Mouse (Mus musculus): ENCODE measurements at regions not wholly inside any gene's neighbourhood (a gene's known extent, or its start where the extent isn't known, plus 50 kb on each side); places are given as distances from the start of the nearest gene placed in this dataset.

- Histone ChIP-seq H3K4me1 (no peaks in the 10 kb centered on the region), H3K9me3 (replicated peaks) (no peaks in the 10 kb centered on the region), H3K36me3 (no peaks in the 10 kb centered on the region), H3K27me3 (ENCODE audit: low read depth, poor library complexity, severe bottlenecking) (peaks cover 93% of the 10 kb centered on the region), H3K27ac (replicated peaks) (no peak overlapping the region), H3K4me3 (no peak overlapping the region)
- DNase-seq (ENCODE audit: low spot score), result no peak
- 95% methylated on average over 5 of the region's 5 CpGs for WGBS
These were observed 126.2 kb upstream of the Acsl4 start for GRCm38 (mm10) chrX:142516406-142517131.

GRCm38 (mm10) chrX:142517205-142517604, 126.9 kb upstream of the Acsl4 start:
- Histone ChIP-seq H3K4me1 (no peaks in the 10 kb centered on the region), H3K27ac (replicated peaks) (no peak overlapping the region), H3K36me3 (no peaks in the 10 kb centered on the region), H3K4me3 (no peak overlapping the region), H3K27me3 (ENCODE audit: low read depth, poor library complexity, severe bottlenecking) (peaks cover 87% of the 10 kb centered on the region), H3K9me3 (replicated peaks) (no peaks in the 10 kb centered on the region)
- WGBS, result 86% methylated on average over 5 of the region's 5 CpGs
- no peak for DNase-seq (ENCODE audit: low spot score)

GRCm38 (mm10) chrX:142521063-142521462, 130.7 kb upstream of the Acsl4 start:
- Histone ChIP-seq H3K27ac (replicated peaks) (no peak overlapping the region), H3K36me3 (no peaks in the 10 kb centered on the region), H3K4me1 (no peaks in the 10 kb centered on the region), H3K27me3 (ENCODE audit: low read depth, poor library complexity, severe bottlenecking) (peaks cover 57% of the 10 kb centered on the region), H3K4me3 (no peak overlapping the region), H3K9me3 (replicated peaks) (no peaks in the 10 kb centered on the region)
- WGBS, result 87% methylated on average over 4 of the region's 4 CpGs
- no peak for DNase-seq (ENCODE audit: low spot score)

DNA sequence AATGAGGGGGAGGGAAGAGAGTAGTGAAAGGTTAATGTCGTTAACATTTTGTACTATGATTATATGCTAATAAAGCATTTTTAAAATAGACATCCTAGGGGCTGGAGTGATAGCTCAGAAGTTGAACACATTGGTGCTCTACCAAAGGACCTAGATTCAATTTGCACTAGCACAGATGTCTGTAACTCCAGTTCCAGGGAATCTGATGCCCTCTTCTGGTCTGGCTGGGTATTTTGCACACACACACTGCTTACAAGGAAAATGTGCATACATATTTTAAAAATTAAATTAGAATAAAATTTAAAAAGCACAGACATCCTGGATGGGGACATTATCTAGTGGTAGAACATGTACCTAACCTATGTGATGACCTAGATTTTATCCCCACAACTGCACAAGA, 136.6 kb upstream of the Acsl4 start:
- no peak for DNase-seq (ENCODE audit: low spot score)
- no peaks in the 10 kb centered on the region for H3K4me1 ChIP-seq
- no peak overlapping the region for H3K27ac ChIP-seq (replicated peaks)
- H3K9me3 ChIP-seq (replicated peaks), result no peaks in the 10 kb centered on the region
- H3K4me3 ChIP-seq, result no peak overlapping the region
- no peaks in the 10 kb centered on the region for H3K36me3 ChIP-seq
- H3K27me3 ChIP-seq (ENCODE audit: low read depth, poor library complexity, severe bottlenecking), result peaks cover 54% of the 10 kb centered on the region
- 41% methylated on average over 1 of the region's 1 CpGs for WGBS

GRCm38 (mm10) chrX:142529892-142530291, 139.6 kb upstream of the Acsl4 start:
- no peak overlapping the region for H3K27ac ChIP-seq (replicated peaks)
- DNase-seq (ENCODE audit: low spot score), result no peak
- no peak overlapping the region for H3K4me3 ChIP-seq
- H3K36me3 ChIP-seq, result no peaks in the 10 kb centered on the region
- H3K4me1 ChIP-seq, result no peaks in the 10 kb centered on the region
- no peaks in the 10 kb centered on the region for H3K9me3 ChIP-seq (replicated peaks)
- 54% methylated on average over 7 of the region's 7 CpGs for WGBS
- H3K27me3 ChIP-seq (ENCODE audit: low read depth, poor library complexity, severe bottlenecking), result peaks cover 72% of the 10 kb centered on the region

- H3K4me1 ChIP-seq, result peaks cover 6% of the 10 kb centered on the region; the same call in 1 of the 2 replicates
- H3K27me3 ChIP-seq (ENCODE audit: low read depth, poor library complexity, severe bottlenecking), result peaks cover 62% of the 10 kb centered on the region
- DNase-seq (ENCODE audit: low spot score), result peak; percentile 16
- no peak overlapping the region for H3K27ac ChIP-seq (replicated peaks)
- no peaks in the 10 kb centered on the region for H3K36me3 ChIP-seq
- H3K9me3 ChIP-seq (replicated peaks), result no peaks in the 10 kb centered on the region
- H3K4me3 ChIP-seq, result no peak overlapping the region
- WGBS, result 37% methylated on average over 8 of the region's 8 CpGs
These were observed 144.4 kb upstream of the Acsl4 start for GRCm38 (mm10) chrX:142534780-142535179.

DNA sequence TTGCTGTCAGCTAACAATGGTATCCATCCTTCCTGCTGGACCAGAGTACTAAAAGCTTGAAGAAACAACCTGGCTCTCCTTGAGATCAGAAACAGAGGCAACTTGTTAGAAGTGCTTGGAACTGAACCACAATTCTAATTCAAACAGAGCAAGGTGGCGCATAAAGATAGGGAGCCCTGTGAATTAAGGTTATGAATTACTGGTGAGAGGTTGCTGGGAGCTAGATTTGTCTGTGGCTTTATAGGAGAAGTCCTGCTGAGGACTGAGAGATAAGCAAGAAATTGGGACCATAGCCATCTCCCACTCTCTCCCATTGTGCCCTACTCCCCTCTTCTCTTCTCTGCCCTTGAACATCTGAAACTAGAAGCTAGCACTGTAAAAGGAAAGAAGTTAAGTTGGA, 145.2 kb upstream of the Acsl4 start:
- DNase-seq (ENCODE audit: low spot score), result no peak
- Histone ChIP-seq H3K27me3 (ENCODE audit: low read depth, poor library complexity, severe bottlenecking) (peaks cover 61% of the 10 kb centered on the region), H3K4me1 (peaks cover 6% of the 10 kb centered on the region; the same call in 1 of the 2 replicates), H3K27ac (replicated peaks) (no peak overlapping the region), H3K4me3 (no peak overlapping the region), H3K36me3 (no peaks in the 10 kb centered on the region), H3K9me3 (replicated peaks) (no peaks in the 10 kb centered on the region)
- 93% methylated on average over 1 of the region's 1 CpGs for WGBS

GRCm38 (mm10) chrX:142535954-142536353, 145.3 kb upstream of the Tmem164 start:
- H3K27me3 ChIP-seq (ENCODE audit: low read depth, poor library complexity, severe bottlenecking), result peaks cover 60% of the 10 kb centered on the region
- H3K9me3 ChIP-seq (replicated peaks), result no peaks in the 10 kb centered on the region
- no peak for DNase-seq (ENCODE audit: low spot score)
- H3K4me3 ChIP-seq, result no peak overlapping the region
- H3K4me1 ChIP-seq, result peaks cover 6% of the 10 kb centered on the region; the same call in 1 of the 2 replicates
- WGBS, result 95% methylated on average over 2 of the region's 2 CpGs
- H3K36me3 ChIP-seq, result no peaks in the 10 kb centered on the region
- H3K27ac ChIP-seq (replicated peaks), result no peak overlapping the region

- Histone ChIP-seq H3K4me3 (no peak overlapping the region), H3K27ac (replicated peaks) (no peak overlapping the region), H3K27me3 (ENCODE audit: low read depth, poor library complexity, severe bottlenecking) (peaks cover 64% of the 10 kb centered on the region), H3K9me3 (replicated peaks) (no peaks in the 10 kb centered on the region), H3K4me1 (peaks cover 6% of the 10 kb centered on the region; the same call in 1 of the 2 replicates), H3K36me3 (no peaks in the 10 kb centered on the region)
- WGBS, result 86% methylated on average over 5 of the region's 5 CpGs
- no peak for DNase-seq (ENCODE audit: low spot score)
These were observed 143.8 kb upstream of the Tmem164 start for GRCm38 (mm10) chrX:142537259-142537963.

- H3K27me3 ChIP-seq (ENCODE audit: low read depth, poor library complexity, severe bottlenecking), result peaks cover 69% of the 10 kb centered on the region
- DNase-seq (ENCODE audit: low spot score), result peak; percentile 56
- H3K4me1 ChIP-seq, result peaks cover 6% of the 10 kb centered on the region; the same call in 1 of the 2 replicates
- H3K36me3 ChIP-seq, result no peaks in the 10 kb centered on the region
- no peaks in the 10 kb centered on the region for H3K9me3 ChIP-seq (replicated peaks)
- 23% methylated on average over 7 of the region's 7 CpGs for WGBS
- no peak overlapping the region for H3K4me3 ChIP-seq
- H3K27ac ChIP-seq (replicated peaks), result no peak overlapping the region
These were observed 140.9 kb upstream of the Tmem164 start for GRCm38 (mm10) chrX:142540264-142540663.

- 83% methylated on average over 4 of the region's 4 CpGs for WGBS
- Histone ChIP-seq H3K9me3 (replicated peaks) (no peaks in the 10 kb centered on the region), H3K27ac (replicated peaks) (no peak overlapping the region)
These were observed 129.0 kb upstream of the Tmem164 start for GRCm38 (mm10) chrX:142552196-142552595.

GRCm38 (mm10) chrX:142554161-142554560, 127.0 kb upstream of the Tmem164 start:
- WGBS, result 29% methylated on average over 5 of the region's 5 CpGs
- H3K36me3 ChIP-seq, result no peaks in the 10 kb centered on the region
- no peak overlapping the region for H3K27ac ChIP-seq (replicated peaks)
- no peaks in the 10 kb centered on the region for H3K9me3 ChIP-seq (replicated peaks)
- DNase-seq (ENCODE audit: low spot score), result no peak
- no peak overlapping the region for H3K4me3 ChIP-seq
- peaks cover 76% of the 10 kb centered on the region for H3K27me3 ChIP-seq (ENCODE audit: low read depth, poor library complexity, severe bottlenecking)
- no peaks in the 10 kb centered on the region for H3K4me1 ChIP-seq

More at GRCm38 (mm10) chrX:142552196-142552595, 129.0 kb upstream of the Tmem164 start:
- DNase-seq (ENCODE audit: low spot score), result no peak
- no peaks in the 10 kb centered on the region for H3K36me3 ChIP-seq
- H3K4me3 ChIP-seq, result no peak overlapping the region
- H3K4me1 ChIP-seq, result no peaks in the 10 kb centered on the region
- H3K27me3 ChIP-seq (ENCODE audit: low read depth, poor library complexity, severe bottlenecking), result peaks cover 82% of the 10 kb centered on the region

DNA sequence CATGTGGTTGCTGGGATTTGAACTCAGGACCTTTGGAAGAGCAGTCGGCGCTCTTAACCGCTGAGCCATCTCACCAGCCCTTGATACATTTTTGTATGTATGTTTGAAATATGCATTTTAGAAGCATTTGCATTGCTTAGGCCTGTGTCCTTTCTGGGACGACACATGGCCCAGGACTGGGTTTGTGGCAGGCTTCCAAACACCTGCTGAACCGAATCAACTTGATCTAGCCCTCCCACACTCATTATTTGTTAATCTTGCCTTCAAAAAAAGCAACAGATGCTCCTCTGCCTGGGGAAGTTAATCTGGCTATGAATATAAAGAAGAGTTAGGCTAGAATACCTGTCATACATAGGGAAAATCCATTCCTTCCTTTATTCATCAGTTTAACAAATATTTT, 123.7 kb upstream of the Tmem164 start:
- no peak overlapping the region for H3K27ac ChIP-seq (replicated peaks)
- WGBS, result 86% methylated on average over 5 of the region's 5 CpGs
- no peaks in the 10 kb centered on the region for H3K4me1 ChIP-seq
- no peak overlapping the region for H3K4me3 ChIP-seq
- no peaks in the 10 kb centered on the region for H3K9me3 ChIP-seq (replicated peaks)
- H3K27me3 ChIP-seq (ENCODE audit: low read depth, poor library complexity, severe bottlenecking), result peaks cover 76% of the 10 kb centered on the region
- no peaks in the 10 kb centered on the region for H3K36me3 ChIP-seq
- DNase-seq (ENCODE audit: low spot score), result no peak
